Mouse (Mus musculus) cerebellum, postnatal 10 days (tissue): Measurements from ENCODE around the gene Pkd1.

Experiments
- DNase-seq, 2 experiments: peaks; one replicate each; pipeline ENCODE4 v3.0.0; 2021; ENCODE audit warnings: mixed read lengths in 2 of 2

The Pkd1 gene

DNA sequence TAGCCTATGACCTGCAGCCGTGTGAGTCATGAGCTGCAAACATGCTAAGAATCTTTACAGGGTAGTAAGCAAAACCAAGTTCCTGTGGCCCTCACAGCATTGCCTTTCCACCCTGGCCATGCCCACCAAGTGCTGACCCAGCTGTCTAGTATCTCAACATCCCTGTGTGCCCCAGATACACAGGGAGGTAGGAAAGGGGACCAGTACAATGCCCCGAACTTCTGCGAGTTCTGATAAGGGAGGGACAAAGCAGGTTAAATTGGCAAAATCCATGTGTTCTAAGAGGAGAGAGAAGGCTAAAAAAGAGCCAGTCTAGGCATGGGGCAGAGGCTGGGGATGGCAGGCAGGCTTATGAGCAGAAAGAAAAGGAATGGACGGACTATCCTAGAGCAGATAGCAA, 58.7 kb downstream of the Pkd1 start:
- no peak for DNase-seq

DNA sequence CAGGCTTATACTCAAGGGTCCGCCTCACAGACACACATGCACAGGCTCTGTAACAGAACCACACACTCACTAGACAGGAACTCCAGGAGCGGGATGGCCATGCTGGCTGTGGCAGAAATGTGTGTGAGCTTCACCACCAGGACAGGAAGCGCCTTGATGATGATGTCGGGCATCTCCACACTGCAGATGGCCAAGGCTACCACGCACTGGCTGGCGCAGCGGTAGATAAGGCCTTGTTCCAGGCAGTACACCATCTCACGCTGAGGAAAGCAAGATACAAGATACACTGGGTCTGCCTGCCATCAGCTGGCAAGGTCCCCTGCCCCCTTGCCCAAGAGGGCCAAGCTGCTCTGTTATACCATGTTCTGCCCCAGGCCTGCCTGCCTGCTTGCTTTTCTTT, 59.2 kb downstream of the Pkd1 start:
- peak in 1 of 2 experiments; percentile 28 for DNase-seq

DNA sequence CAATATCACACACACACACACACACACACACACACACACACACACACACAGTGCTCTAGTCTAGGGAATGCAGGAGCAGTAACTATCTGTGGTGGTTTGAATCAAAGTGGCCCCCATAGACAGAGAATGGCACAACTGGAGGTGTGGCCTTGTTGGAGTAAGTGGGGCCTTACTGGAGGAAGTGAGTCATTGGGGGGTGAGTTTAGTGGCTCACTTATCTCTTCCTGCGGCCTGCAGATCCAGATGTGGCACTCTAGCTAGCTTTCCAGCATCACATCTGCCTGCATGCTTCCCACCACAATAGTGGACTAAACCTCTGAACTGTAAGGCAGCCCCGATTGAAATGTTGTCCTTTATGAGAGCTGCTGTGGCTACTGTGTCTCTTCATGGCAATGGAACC, 61.1 kb downstream of the Pkd1 start:
- DNase-seq = no peak

DNA sequence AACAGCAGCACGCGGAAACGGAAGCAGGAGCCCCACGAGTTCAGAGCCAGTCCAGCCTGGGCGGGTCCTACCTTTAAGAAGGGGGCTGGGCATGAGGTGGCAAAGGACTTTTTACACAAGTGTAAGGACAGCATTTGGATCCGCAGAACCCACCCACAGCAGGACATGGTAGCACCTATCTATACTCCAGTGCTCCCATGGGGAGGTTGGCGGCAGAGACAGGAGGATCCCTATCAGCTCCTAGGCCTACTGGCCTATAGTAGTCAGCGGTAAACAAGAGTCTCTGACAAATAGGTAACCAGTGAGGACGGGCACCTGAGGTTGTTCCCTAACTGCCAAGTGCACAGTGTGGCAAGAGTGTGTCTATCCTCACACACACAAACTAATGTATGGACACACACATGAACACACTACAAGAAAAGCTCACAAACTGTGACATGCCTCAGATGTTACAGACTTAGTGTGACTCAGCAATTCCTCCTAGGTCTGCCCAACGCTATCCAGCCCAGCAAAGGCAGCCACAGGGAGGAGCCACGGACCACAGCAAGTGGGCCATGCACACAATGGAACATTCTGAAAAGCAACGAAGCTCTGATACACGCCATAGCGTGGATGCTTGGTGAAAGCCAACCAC, 68.0 kb downstream of the Pkd1 start:
- no peak for DNase-seq

DNA sequence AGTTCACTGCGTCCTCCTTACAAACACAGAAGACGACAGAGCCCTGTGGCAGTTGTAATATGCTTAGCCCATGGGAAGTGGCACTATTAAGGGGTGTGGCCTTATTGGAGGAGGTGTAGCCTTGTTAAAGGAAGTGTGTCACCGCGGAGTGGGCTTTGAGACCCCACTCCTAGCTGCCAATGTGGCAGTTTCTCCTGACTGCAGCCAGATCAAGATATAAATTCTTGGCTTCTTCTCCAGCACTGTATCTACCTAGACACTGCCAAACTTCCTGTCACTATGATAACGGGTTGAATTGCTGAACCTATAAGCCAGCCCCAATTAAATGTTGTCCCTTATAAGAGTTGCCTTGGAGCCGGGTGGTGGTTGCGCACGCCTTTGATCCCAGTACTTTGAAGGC, 75.8 kb downstream of the Pkd1 start:
- DNase-seq = no peak

DNA sequence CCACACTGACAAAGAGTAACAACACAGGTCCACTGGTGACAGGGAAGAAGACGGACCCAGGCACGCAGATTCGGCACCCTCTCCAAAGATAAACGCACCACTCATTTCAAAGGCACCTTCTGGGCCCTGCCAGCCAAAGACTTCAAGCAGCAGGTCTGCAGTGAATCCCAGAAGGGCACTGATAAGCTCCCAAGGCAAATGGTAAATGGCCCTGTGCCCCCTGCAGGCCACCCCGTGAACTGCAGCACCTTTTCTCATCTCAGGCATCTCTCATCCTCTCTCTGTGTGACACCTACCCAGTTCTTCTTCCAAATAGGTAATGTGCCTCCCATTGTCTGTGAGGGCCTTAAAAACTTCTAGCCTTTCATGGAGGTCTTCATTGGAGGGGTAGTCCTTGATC, 79.0 kb downstream of the Pkd1 start:
- DNase-seq = peak; percentile 82 to 90

DNA sequence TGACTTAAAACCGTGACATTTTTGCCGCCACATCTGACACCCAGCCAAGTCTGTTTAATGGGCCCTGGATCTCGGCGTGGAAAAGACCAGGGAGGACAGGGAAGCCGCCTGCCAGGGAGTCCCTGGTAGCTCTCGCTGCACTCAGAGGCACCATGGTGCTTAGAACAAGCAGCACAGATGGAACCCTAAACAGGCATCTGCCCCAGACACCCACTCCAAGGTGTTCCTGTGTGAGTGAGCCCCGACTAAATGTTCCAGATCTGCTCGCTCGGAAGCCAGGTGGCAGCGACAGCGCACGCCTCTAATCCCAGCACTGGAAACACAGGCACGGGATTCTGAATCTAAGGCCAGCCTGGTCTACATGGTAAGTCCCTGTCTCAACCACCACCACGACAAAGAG, 80.4 kb downstream of the Pkd1 start:
- DNase-seq = no peak

DNA sequence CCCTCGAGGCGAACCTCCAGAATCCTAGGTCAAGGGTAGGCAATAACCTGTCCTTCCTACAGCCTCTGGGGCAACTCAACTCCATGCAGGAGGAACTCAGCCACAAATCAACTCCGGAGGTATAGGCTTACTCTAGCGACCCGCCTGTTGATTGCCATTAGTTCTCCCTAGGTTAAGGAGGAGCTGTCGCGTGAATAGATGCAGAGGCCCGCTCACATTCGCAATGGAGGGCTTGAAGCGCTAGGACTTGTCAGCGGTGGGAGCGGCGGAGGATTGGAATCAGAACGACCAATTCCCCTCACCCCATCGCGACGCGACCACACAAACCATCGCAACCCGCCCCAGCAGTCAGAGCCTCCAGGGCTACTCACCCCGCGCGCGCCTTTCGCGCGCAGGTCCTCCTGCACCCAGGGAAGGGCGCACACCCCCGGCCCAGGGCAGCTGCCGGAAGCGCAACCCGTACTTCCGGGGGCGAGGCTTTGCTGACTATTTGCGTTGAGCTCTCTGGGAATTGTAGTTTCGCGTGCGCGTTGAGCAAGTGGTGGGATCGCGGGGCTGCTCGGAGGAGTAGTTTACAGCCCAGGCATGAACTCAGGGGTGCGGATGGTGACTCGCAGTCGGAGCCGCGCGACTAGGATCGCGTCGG, 82.7 kb downstream of the Pkd1 start, which contains the start of the genes Tsc2 and Nthl1:
Gene Tsc2 (minus strand): TSS at position 464 of the 646 bp plus-strand sequence.
Gene Nthl1 (plus strand): TSS at position 514 of the 646 bp plus-strand sequence.
- peak; percentile 86 to 90 for DNase-seq

DNA sequence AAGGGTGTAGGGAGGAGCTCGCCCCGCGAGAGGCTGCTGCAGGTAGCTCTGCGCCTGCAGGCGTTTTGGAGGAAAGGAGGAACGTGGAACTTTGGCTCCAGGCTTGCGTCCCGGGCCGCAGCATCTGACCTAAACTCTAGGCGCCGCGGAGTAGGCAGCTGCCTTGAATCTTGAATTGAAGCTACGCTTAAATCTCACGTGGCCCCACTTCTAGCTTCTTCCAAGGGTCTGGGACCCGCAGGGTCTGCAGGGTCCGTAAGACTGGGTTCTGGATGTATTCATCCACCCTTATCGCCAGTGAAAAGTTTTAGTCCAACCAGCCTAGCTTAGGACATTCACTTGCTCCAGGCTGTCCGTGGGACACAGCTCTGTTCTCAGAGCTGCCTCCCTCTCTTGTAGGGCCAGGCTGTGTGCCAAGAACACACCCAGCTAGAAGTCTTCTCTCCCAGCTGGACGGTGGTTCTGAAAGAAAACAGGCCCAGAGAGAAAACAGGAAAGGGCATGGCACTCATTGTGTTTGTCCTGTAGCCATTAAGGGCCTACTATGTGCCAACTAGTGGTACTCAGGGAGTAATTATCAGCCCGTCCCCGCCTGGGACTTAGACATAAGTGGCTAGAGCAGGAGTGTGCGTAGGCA, 83.3 kb downstream of the Pkd1 start:
- peak; percentile 38 to 48 for DNase-seq

DNA sequence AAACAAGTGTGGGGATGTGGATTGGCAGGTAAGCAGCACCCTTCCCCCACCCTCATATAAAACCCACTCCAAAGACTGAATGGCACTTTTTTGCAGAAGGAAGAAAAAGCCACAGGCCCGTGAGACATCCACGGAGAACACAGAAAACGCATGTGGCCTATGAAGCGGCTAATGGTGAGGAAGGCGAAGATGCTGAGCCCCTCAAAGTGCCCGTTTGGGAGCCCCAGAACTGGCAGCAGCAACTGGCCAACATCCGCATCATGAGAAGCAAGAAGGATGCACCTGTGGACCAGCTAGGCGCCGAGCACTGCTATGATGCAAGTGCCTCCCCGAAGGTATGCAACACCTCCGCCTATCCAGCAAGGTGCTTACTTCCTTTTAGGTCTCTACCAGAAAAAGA, 84.2 kb downstream of the Pkd1 start:
- DNase-seq = no peak

DNA sequence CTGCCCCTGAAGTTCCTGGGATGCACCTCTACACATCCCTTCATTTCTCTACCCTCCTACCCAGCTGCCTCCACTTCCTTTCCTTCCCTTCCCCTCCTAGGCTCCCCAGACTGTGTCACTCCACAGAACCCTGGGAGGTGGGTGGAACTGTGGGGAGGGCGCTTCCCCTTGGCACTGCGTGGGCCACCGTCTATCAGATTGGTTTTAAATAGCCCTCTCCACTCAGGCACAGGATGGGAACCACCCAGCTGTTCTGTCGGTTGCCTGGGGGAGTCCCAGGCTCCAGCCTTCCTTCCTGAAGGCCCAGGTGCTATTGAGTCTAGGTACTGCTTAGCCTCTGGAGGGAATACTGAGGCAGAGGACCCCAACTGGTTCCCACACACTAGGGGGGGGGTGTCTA, 85.4 kb downstream of the Pkd1 start:
- DNase-seq = no peak

DNA sequence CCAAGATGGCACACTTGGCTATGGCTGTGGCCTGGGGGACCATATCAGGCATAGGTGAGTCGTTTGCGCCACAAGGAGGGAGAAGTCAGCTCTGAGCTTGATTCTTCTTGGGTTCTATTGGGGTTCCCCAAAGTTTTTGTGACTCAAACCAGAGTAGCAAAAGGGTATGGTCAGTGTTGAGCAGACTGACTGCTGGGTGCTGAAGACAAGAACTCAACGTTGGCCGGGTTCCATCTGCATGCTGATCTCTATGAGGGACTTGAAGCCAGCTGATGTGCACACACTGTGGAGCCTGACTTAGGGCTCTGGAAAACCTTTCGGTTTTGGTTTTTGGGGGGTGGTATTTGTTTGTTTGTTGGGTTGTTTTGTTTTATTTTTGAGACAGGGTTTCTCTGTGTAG, 86.1 kb downstream of the Pkd1 start:
- no peak for DNase-seq

DNA sequence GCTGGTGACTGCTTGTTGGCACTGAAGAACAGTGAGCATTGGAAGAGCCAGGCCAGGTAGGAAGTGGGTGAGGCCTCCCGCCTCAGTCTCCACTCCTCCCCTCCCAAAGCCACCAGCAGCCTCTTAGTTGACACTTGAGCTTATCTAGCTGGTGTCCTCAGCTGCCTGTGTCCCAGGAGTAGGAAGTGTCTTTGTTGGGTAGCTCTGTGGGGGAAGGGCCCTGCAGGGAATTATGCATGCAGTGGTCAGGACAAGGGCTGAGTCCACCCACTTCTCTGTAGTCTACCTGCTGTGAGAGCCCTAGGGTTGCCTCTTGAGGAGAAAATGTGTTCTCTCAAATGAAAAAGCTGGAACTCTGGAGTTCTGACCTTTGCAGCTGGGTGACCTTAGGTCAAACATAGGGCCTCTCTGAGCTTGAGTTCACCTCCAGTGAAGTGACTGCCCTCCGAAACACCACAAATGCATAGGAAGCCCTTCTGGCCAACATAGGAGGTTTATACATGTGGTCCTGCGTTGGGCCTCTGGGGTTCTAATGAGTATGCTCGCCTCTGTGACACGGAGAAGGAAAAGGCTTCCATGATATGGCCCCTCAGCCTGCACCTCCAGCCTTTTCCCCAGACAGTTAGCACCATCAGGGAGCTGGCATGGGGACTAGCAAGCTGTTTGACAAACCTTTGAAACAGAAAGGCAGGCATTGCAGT, 87.3 kb downstream of the Pkd1 start:
- no peak for DNase-seq

DNA sequence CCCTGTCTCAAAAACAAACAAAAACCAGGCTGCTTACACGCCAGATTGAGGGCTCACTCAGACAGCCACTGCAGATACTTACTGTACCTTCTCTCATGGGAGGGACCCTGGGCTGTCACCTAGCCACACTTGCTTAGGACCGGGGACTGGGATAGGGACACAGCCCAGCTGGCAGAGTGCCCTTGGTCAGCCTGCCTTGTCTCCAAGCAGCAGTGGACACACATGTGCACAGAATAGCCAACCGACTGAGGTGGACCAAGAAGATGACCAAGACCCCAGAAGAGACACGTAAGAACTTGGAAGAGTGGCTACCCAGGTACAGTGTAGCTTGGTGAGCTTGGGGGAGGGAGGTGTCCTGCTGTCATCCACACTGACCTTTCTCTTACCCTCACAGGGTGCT, 88.6 kb downstream of the Pkd1 start:
- no peak for DNase-seq

DNA sequence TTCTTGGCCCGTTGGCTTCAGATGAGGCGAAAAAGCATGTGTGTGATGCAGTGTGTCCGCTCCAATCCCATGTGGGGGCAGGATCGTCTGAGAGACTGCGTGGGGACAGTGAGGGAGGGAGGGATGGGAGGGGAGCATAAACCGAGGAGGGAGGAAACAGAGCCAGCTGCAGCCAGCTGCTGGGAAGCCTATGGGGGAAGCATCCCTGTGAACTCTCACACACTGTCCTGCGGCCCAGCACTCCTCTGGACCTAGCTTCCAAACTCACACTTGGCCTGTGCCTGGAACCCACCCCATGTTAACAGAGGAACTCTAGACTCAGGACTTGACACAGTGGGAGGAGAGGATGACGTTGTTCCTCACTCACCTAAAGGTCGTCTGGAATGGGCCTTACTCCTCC, 89.2 kb downstream of the Pkd1 start:
- no peak for DNase-seq

DNA sequence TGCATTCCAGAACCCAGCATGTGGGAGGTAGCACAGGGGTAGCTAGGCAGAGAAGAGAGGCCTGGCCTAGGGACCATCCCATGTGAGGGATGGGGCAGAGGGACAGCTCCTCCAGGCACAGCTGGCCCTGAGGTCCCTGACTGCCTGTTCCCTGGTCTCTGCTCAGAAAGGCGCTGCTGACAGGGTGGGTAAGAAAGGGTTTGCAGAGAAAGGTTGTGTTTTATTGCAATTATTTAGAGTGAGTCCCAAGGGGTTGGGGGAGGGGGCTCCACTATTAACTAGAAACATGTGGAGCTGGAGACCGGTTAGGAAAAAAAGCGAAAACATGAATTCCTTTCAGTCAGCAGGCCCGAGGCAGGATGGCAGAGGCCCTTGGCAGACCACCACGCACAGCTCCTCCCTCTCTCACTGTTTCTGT, 89.9 kb downstream of the Pkd1 start:
- DNase-seq = no peak

DNA sequence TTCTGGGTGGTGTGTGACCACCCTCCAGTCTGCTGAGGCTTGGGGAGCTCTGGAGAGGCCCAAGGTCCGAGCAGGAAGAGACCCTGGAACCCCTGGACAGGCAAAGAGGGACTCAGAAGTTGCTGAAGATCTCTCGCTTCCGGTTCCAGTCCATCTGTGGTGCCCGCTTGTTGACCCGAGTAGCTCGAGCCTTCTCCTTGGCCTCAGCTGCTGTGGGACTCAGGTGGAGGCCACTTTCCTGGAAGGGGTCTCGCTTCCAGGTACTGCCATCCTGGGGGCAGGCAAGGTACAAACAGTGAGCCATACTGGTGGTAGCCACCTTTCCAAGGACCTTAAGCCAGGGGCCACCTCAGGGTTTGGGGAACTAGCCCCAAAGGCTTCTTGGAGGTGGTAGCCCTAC, 90.5 kb downstream of the Pkd1 start:
- DNase-seq = no peak

DNA sequence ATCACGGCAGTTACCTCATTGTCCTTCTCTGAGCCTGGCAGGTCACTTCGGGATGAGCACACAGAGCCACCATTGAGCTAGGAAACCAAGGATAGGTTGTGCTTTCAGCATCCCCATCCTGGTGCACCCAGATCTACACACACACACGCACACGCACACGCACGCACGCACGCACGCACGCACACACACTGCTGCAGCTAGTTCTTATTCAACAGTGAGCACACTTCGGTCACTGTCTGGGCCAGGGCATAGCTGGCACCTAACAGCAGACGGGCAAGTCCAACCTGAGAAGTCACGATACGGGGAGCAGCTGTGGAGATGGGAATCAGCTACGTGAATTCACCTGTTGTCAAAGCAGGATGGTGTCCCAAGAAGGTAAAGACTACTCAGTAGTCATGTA, 90.9 kb downstream of the Pkd1 start:
- DNase-seq = no peak

DNA sequence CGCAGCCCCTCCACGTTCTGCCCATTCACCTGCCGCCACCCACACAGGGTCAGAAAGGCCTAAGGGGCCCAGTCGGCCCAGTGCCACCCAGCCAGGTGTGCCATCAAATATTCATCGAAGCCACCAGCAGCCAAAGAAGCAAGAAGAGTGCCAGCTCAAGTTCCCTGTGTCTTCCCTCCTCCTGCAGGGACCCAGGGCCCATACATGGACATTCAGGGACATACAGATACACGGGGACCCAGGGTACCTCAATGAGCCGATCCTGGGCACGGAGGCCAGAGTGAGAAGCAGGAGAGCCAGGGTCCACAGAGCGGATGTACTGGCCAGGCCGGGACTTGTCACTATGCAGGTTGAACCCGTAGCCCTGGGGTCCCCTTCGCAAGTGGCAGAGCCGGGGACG, 92.3 kb downstream of the Pkd1 start:
- no peak for DNase-seq

DNA sequence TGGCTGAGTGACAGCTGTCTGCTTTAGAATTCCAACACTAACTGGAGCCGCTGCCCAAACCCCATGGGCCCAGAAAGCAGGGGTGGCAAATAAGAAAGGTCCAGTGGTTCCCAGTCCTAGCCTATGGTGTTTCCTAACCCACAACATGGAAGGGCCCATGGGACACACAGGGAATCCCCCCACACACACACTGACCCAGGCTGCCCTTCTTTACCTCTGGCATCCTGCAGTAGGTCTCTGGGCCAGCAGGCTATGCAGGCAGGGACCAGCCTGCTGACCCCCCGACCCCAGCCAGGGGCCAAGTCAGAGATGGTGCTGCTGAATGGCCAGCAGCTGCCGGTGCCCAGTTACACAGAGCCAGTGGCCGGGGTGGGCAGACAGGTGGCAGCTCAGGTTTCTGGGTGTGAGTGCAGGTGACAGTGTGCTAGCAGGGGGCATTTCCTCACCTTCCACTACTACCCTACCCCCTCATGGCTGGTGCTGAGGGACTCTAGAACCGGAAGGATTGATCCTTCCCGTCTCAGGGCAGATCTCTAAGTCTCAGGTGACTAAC, 93.2 kb downstream of the Pkd1 start:
- DNase-seq = no peak

DNA sequence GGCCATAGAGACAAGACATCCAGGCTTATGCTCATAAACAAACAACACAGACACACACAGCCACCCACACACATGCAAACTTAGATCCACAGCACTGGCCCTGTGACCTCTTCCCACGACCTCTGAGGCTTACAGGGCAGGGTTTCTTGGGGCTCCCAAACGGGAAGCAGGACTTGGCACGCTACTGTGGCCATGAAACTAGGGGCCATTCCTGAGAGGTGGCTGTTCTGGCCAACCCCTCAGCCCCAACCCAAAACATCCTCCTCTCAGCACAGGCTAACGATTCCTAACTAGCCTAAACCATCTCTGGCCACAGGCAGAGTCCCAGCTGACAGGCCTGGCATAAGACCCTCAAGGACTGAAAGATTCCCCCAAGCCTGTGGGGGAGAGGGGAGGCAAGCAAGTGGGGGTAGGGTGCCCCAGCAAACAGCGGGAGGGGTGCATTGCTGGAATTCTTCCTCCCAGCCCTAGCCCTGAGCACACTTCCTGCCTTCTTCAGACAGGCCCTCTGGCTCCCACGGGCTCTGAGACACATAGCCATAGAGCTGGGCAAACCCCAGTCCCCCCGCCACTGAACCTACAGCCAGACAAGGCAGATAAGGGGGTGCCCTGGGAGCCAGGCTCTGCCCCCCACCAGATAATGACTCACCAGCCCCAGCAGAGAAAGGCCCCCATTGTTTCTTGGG, 94.5 kb downstream of the Pkd1 start:
- no peak for DNase-seq

DNA sequence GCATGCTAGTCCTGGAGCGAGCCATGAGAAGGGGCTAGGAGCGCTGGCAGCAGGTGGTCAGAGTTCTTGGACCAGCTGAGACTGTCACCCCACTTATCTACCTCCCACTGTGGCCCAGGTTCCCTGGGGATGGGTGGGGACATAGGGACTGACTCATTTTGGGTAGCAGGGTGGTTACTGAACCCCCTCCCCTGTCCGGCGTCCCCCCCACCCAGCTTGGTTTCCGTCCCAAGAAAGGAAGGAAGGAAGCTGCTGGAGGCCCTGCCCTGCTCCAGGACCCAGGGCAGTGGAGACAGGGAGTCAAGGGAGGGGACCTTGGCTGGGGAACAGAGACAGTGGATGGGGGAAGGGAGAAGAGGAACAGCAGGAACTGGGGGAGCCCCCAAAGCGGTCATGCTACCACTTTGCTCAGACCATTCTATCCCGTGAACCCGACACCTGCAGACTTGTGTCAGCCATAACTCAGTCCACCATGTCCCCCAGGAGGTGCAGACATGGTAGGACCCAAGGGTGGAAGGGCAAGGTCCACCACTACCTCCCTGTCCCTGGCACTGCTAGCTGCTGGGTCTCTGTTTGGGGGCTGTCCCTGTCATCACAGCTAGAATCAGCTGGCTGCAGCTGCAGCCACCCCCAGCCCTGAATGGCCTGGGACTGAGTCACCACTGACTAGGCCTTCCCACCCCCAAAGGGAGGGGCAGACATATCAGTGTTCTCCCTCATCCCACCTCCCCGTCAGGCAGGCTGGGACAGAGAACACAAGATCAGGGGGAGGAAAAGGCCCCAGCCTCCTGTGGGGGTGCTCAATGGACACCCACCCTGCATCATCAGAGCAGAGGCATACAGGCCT, 95.5 kb downstream of the Pkd1 start:
- DNase-seq = no peak
